Mouse (Mus musculus) limb, embryonic 14.5 days (tissue): ENCODE measurements around the gene Epha8. TPM values are rescaled to one million over a fixed set of nuclear protein-coding genes. Genes with fewer than 3 reads are reported as not detected.

Experiments used
- ATAC-seq: fragments of 200-750 bp; cut with Nextera tagmentation; 2 replicates; pipeline ENCODE4 v1.8.0; 2017; ENCODE audit warnings: low read depth, moderate number of reproducible peaks, moderate TSS enrichment; ENCODE audit not compliant: low FRiP score
- DNase-seq: peaks from one replicate; pipeline ENCODE4 v3.0.0-alpha.2; 2015; ENCODE audit warnings: low spot score
- H3K27ac ChIP-seq: fragments of 300-500 bp; sonication (generic); replicated peaks from 2 replicates; pipeline ENCODE4 v1.5.1; 2014; ENCODE audit warnings: low read depth, mild to moderate bottlenecking, low read length, moderate library complexity, mixed read lengths
- H3K27me3 ChIP-seq: fragments of 300-500 bp; sonication (generic); 2 replicates; pipeline ENCODE4 v1.6.1; 2014; ENCODE audit warnings: low read length, mixed read lengths; ENCODE audit not compliant: control insufficient read depth, insufficient read depth
- H3K36me3 ChIP-seq: fragments of 300-500 bp; sonication (generic); 2 replicates; pipeline ENCODE4 v1.6.1; 2014; ENCODE audit warnings: mild to moderate bottlenecking, low read length, moderate library complexity, mixed read lengths; ENCODE audit not compliant: control insufficient read depth, insufficient read depth
- H3K4me1 ChIP-seq: fragments of 300-500 bp; sonication (generic); 2 replicates; pipeline ENCODE4 v1.6.1; 2014; ENCODE audit warnings: antibody characterized with exemption, low read length, mixed read lengths; ENCODE audit not compliant: control insufficient read depth, insufficient read depth
- H3K4me2 ChIP-seq: fragments of 300-500 bp; sonication (generic); replicated peaks from 2 replicates; pipeline ENCODE4 v1.6.1; 2014; ENCODE audit warnings: low read depth, mild to moderate bottlenecking, low read length, moderate library complexity; ENCODE audit not compliant: severe bottlenecking
- H3K4me3 ChIP-seq: fragments of 300-500 bp; sonication (generic); replicated peaks from 2 replicates; pipeline ENCODE4 v1.5.1; 2014; ENCODE audit warnings: low read length
- H3K9ac ChIP-seq: fragments of 300-500 bp; sonication (generic); 2 replicates; pipeline ENCODE4 v1.6.1; 2014; ENCODE audit warnings: mild to moderate bottlenecking, low read depth, low read length, moderate library complexity; ENCODE audit not compliant: severe bottlenecking
- H3K9me3 ChIP-seq: fragments of 300-500 bp; sonication (generic); 2 replicates; pipeline ENCODE4 v1.6.1; 2016; ENCODE audit warnings: low read length; ENCODE audit not compliant: control insufficient read depth
- POLR2A ChIP-seq: fragments of 200-500 bp; IDR thresholded peaks from 2 replicates; pipeline ENCODE4 v1.8.0; 2012; ENCODE audit warnings: inconsistent platforms, mild to moderate bottlenecking, moderate library complexity, borderline replicate concordance; ENCODE audit not compliant: insufficient read depth, insufficient read length; ENCODE audit errors: extremely low read depth
- WGBS: fragments of 180-500 bp; shearing (Covaris S2); extraction: QIAGEN DNeasy Blood & Tissue Kit; methylation state at CpG from one replicate; pipeline ENCODE4 v1.1.7; 2014; 5-methylcytosine and 5-hydroxymethylcytosine counted together
- polyA plus RNA-seq, 2 experiments: library from polyadenylated mRNA; depleted of rRNA in 1 of 2; stranded (reverse) in 1 of 2; unstranded in 1 of 2; fragments of >200 nt; fragmentation: Nextera tagmentation in 1 of 2; extraction: Ambion mirVana in 1 of 2; gene quantifications; 2 replicates each; pipeline versions ENCODE4 v1.2.1 to v1.2.3; 2012 to 2014

Gene Epha8
- polyA plus RNA-seq, 2 experiments, result 1.8 to 6.0 TPM

GRCm38 (mm10) chr4:136977244-136977643 is 20.6 kb upstream of the Epha8 start:
- WGBS, result 54% methylated on average over 8 of the region's 8 CpGs
- H3K27me3 ChIP-seq, result no peaks in the 10 kb centered on the region
- H3K4me1 ChIP-seq, result no peaks in the 10 kb centered on the region
- no peak overlapping the region for H3K9ac ChIP-seq
- TF ChIP-seq POLR2A, result no peak
- H3K4me3 ChIP-seq, result no peak overlapping the region
- ATAC-seq, result no peak
- no peak overlapping the region for H3K4me2 ChIP-seq
- H3K9me3 ChIP-seq, result no peaks in the 10 kb centered on the region
- no peak for DNase-seq
- H3K36me3 ChIP-seq, result 0 out of 2 replicates have a peak, but pooled peaks cover under 1% of the 10 kb centered on the region
- no peak overlapping the region for H3K27ac ChIP-seq

- no peaks in the 10 kb centered on the region for H3K36me3 ChIP-seq
- H3K4me2 ChIP-seq, result no peak overlapping the region
- DNase-seq (no peak), ATAC-seq (no peak)
- no peak for TF ChIP-seq POLR2A
- WGBS, result 9% methylated on average over 6 of the region's 6 CpGs
- peaks cover 33% of the 10 kb centered on the region for H3K27me3 ChIP-seq
- H3K9ac ChIP-seq, result no peak overlapping the region
- no peaks in the 10 kb centered on the region for H3K4me1 ChIP-seq
- H3K4me3 ChIP-seq, result no peak overlapping the region
- no peak overlapping the region for H3K27ac ChIP-seq
- H3K9me3 ChIP-seq, result no peaks in the 10 kb centered on the region
Observed at GRCm38 (mm10) chr4:136970939-136971338, 14.3 kb upstream of the Epha8 start.

GRCm38 (mm10) chr4:136969503-136970276 is 13.1 kb upstream of the Epha8 start:
- Histone ChIP-seq H3K9ac (no peak overlapping the region), H3K4me2 (no peak overlapping the region), H3K27me3 (peaks cover 33% of the 10 kb centered on the region), H3K9me3 (no peaks in the 10 kb centered on the region), H3K4me1 (peaks cover 4% of the 10 kb centered on the region; the same call in 1 of the 2 replicates), H3K36me3 (no peaks in the 10 kb centered on the region), H3K27ac (no peak overlapping the region), H3K4me3 (no peak overlapping the region)
- TF ChIP-seq POLR2A, result no peak
- WGBS, result 35% methylated on average over 16 of the region's 16 CpGs
- ATAC-seq, result no peak
- DNase-seq, result no peak

GRCm38 (mm10) chr4:136969096-136969495 is 12.5 kb upstream of the Epha8 start:
- peaks cover 33% of the 10 kb centered on the region for H3K27me3 ChIP-seq
- WGBS, result 44% methylated on average over 8 of the region's 8 CpGs

GRCm38 (mm10) chr4:136967511-136967910 is 10.9 kb upstream of the Epha8 start:
- Histone ChIP-seq H3K4me2 (no peak overlapping the region), H3K4me3 (no peak overlapping the region), H3K9ac (no peak overlapping the region), H3K27me3 (peaks cover 33% of the 10 kb centered on the region), H3K4me1 (peaks cover 5% of the 10 kb centered on the region; the same call in 1 of the 2 replicates), H3K9me3 (no peaks in the 10 kb centered on the region), H3K27ac (no peak overlapping the region), H3K36me3 (no peaks in the 10 kb centered on the region)
- 21% methylated on average over 9 of the region's 9 CpGs for WGBS
- DNase-seq (no peak), ATAC-seq (no peak)
- no peak for TF ChIP-seq POLR2A

More at GRCm38 (mm10) chr4:136969096-136969495, 12.5 kb upstream of the Epha8 start:
- H3K4me3 ChIP-seq, result no peak overlapping the region
- peaks cover 5% of the 10 kb centered on the region; the same call in 1 of the 2 replicates for H3K4me1 ChIP-seq
- DNase-seq (no peak), ATAC-seq (no peak)
- H3K9ac ChIP-seq, result no peak overlapping the region
- no peaks in the 10 kb centered on the region for H3K36me3 ChIP-seq
- no peak for TF ChIP-seq POLR2A
- H3K27ac ChIP-seq, result no peak overlapping the region
- H3K9me3 ChIP-seq, result no peaks in the 10 kb centered on the region
- H3K4me2 ChIP-seq, result no peak overlapping the region
